ENCODE assay signal across 14 mouse cellular contexts in the genomic region with DNA sequence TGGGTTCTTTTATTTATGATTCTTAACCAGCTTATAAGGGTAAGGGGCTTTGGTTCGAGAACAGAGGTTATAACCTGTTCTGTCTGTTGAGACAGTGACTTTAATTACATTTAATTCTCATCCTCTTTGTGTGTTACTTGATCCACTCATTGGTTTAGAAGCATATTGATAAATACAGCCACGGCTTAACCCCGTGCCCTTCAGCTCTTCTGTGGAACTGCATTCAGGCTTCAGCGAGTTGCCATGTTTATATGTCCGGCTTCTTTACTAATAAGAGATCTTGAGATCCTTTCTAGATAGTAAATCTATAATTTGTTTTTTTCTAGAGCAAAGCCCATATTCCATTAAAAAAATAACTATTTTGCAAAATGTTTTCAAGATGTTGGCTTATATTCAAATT.
DNase-seq lines count a peak whose midpoint lies in the region.
"Had no signal": no experiment of that assay in that cellular context is flagged by ENCODE, and none has a peak within 500 bp of the region (broad histone marks: within the 10 kb centered on the region; RNA-seq: fewer than 3 reads in every experiment).

No protein-coding gene starts in this region.

- peak; percentile 15 for DNase-seq in embryo, embryonic 11 days
- DNase-seq in embryo, embryonic 10 days (ENCODE audit: low spot score), result no peak
- peak; percentile 79 for DNase-seq in retina, embryonic 14.5 days (ENCODE audit: low spot score)
- DNase-seq in retina, postnatal 1 day, result peak; percentile 71
- no peak for DNase-seq in spleen, adult 18-20 months
- DNase-seq: adrenal gland, adult 2 months; adrenal gland, postnatal 10 days; adrenal gland, postnatal 25 days; cerebellum, adult 11 months; cerebellum, adult 18-20 months; cerebellum, adult 8-10 months; cerebellum, adult 9-11 months; cerebellum, postnatal 14 days; cerebellum, postnatal 36 days had no signal

Comparison
In these comparisons a context has a peak if more than half of its experiments do, and no peak if none do; other contexts are left out.
1. DNase-seq: peak in embryo, embryonic 11 days (single experiment), retina, embryonic 14.5 days (single experiment) and retina, postnatal 1 day (single experiment); none in embryo, embryonic 10 days (single experiment) and spleen, adult 18-20 months (0 of 2).